Mouse (Mus musculus) kidney, postnatal 0 days (tissue): ENCODE data around the gene Supt6. TPM values are rescaled to one million over a fixed set of nuclear protein-coding genes. Genes with fewer than 3 reads are reported as not detected.

Experiments
- ATAC-seq: fragments of 200-750 bp; cut with Nextera tagmentation; replicated peaks from 2 replicates; pipeline ENCODE4 v1.8.0; 2017; ENCODE audit warnings: low read depth, moderate number of reproducible peaks, moderate TSS enrichment, moderate library complexity; ENCODE audit not compliant: low FRiP score
- DNase-seq: peaks from one replicate; pipeline ENCODE4 v3.0.0-alpha.2; 2016; ENCODE audit warnings: low spot score
- H3K27ac ChIP-seq: fragments of 300-500 bp; sonication (generic); 2 replicates; pipeline ENCODE4 v1.5.1; 2014; ENCODE audit warnings: mild to moderate bottlenecking
- H3K27me3 ChIP-seq: fragments of 300-500 bp; sonication (generic); 2 replicates; pipeline ENCODE4 v1.6.1; 2014; ENCODE audit warnings: low read length, mixed read lengths; ENCODE audit not compliant: insufficient read depth
- H3K36me3 ChIP-seq: fragments of 300-500 bp; sonication (generic); 2 replicates; pipeline ENCODE4 v1.6.1; 2014; ENCODE audit warnings: low read length, mixed read lengths; ENCODE audit not compliant: insufficient read depth
- H3K4me1 ChIP-seq: fragments of 300-500 bp; sonication (generic); replicated peaks from 2 replicates; pipeline ENCODE4 v1.6.1; 2014; ENCODE audit warnings: antibody characterized with exemption, low read length, mixed read lengths; ENCODE audit not compliant: insufficient read depth
- H3K4me2 ChIP-seq: fragments of 300-500 bp; sonication (generic); 2 replicates; pipeline ENCODE4 v1.6.1; 2014; ENCODE audit warnings: mild to moderate bottlenecking, low read length, moderate library complexity, mixed read lengths
- H3K4me3 ChIP-seq: fragments of 300-500 bp; sonication (generic); replicated peaks from 2 replicates; pipeline ENCODE4 v1.5.1; 2014; ENCODE audit warnings: low read depth, low read length
- H3K9ac ChIP-seq: fragments of 300-500 bp; sonication (generic); 2 replicates; pipeline ENCODE4 v1.6.1; 2014; ENCODE audit warnings: low read depth, low read length
- H3K9me3 ChIP-seq: fragments of 300-500 bp; sonication (generic); replicated peaks from 2 replicates; pipeline ENCODE4 v1.6.1; 2016; ENCODE audit warnings: low read length, inconsistent platforms, mixed read lengths
- CTCF ChIP-seq: IDR thresholded peaks from 2 replicates; pipeline ENCODE4 v1.5.1; 2016; ENCODE audit warnings: antibody characterized with exemption, low read depth, mild to moderate bottlenecking, moderate library complexity
- WGBS: fragments of 180-500 bp; shearing (Covaris S2); extraction: QIAGEN DNeasy Blood & Tissue Kit; methylation state at CpG from one replicate; pipeline ENCODE4 v1.1.7; 2014; 5-methylcytosine and 5-hydroxymethylcytosine counted together
- polyA plus RNA-seq: library from polyadenylated mRNA; unstranded; fragments of >200 nt; fragmentation: Nextera tagmentation; extraction: Ambion mirVana; gene quantifications from 2 replicates; pipeline ENCODE4 v1.2.1, GENCODE M21; 2015

Supt6 gene
- 14.4 and 16.8 TPM in 2 replicates for polyA plus RNA-seq

DNA sequence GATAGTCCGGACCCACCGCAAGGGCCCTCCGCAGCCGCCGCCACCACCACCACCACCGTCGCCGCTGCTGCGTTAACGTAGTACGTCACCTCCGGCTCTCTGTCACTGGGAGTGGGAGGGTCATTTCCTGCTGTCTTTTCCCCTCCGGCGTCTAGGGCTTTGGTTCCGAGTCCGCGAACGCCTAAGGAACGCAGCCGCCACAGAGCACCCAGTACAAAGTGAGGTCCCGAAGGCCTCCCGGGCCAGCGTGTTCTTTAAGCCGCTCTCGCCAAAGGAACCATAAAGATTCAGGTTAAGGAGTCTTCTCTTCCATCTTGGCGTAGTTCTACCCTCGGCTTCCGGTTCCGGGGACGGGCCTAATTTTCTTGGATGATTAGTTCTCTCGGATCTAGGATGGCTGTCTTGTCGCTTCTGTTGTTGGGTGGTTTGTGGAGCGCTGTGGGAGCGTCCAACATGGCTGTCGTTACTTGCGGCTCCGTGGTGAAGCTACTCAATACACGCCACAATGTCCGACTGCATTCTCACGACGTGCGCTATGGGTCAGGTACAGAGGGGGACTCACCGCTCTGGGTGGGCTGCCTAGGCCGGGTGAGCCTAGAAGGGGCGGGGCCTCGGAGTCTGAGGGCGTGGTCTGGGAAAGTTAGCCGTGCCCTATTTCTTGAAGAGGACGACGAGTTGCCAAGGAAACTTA, at the start of gene Supt6, which contains the start of gene Sdf2:
TSS of gene Supt6 (minus strand) at position 361 of the 691 bp plus-strand sequence.
TSS of gene Sdf2 (plus strand) at position 120 of the 691 bp plus-strand sequence.
- peak; percentile 93 for ATAC-seq

GRCm38 (mm10) chr11:78294585-78294984, 48.8 kb upstream of the Supt6 start:
- no peak overlapping the region for H3K27ac ChIP-seq
- H3K36me3 ChIP-seq: peaks cover 15% of the 10 kb centered on the region
- H3K4me2 ChIP-seq: no peak overlapping the region
- H3K27me3 ChIP-seq: no peaks in the 10 kb centered on the region
- DNase-seq (no peak), ATAC-seq (no peak)
- H3K4me3 ChIP-seq: no peak overlapping the region
- WGBS: 97% methylated on average over 6 of the region's 6 CpGs
- no peaks in the 10 kb centered on the region for H3K4me1 ChIP-seq
- no peak overlapping the region for H3K9ac ChIP-seq
- no peaks in the 10 kb centered on the region for H3K9me3 ChIP-seq
- no peak for TF ChIP-seq CTCF

More for the DNA sequence above, at the start of gene Supt6, which contains the start of gene Sdf2:
- H3K4me3 ChIP-seq: peak within 1 kb of the TSS; percentile 79
- no peaks in the 10 kb centered on the region for H3K9me3 ChIP-seq
- WGBS: under 1% methylated on average over 50 of the region's 50 CpGs
- H3K4me1 ChIP-seq: peaks cover 7% of the 10 kb centered on the region
- H3K9ac ChIP-seq: peak within 1 kb of the TSS; percentile 91
- H3K4me2 ChIP-seq: peak within 1 kb of the TSS; percentile 70
- peaks cover 7% of the 10 kb centered on the region for H3K36me3 ChIP-seq
- H3K27me3 ChIP-seq: no peaks in the 10 kb centered on the region
- H3K27ac ChIP-seq: peak within 1 kb of the TSS; percentile 97
- no peak for TF ChIP-seq CTCF
- peak; percentile 96 for DNase-seq

DNA sequence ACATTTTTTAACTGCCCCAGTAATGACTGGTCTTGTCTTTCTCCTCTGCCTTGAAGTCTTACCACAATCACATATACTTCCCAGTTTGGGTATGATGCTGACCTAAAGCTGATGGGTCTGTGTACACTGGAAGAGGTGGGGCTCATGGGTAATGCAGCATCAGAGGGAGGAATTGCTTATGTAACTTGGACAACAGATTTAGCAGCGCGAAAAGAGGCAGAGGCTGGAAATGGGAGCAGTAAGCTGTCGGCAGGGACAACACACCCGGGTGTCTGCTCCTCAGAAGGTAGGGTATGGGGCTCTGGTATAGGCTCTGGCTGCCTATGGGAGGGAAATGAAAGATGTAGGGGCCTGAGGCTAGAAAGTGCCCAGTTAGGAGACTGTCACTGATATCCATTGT, 44.9 kb upstream of the Supt6 start, which contains the start of gene BC030499:
TSS of gene BC030499 (plus strand) at position 188 of the 400 bp plus-strand sequence.
- no peaks in the 10 kb centered on the region for H3K4me1 ChIP-seq
- H3K27ac ChIP-seq: no peak within 1 kb of the TSS
- peaks cover 49% of the 10 kb centered on the region for H3K36me3 ChIP-seq
- H3K4me3 ChIP-seq: no peak within 1 kb of the TSS
- DNase-seq (no peak), ATAC-seq (no peak)
- H3K4me2 ChIP-seq: no peak within 1 kb of the TSS
- no peak within 1 kb of the TSS for H3K9ac ChIP-seq
- no peaks in the 10 kb centered on the region for H3K9me3 ChIP-seq
- H3K27me3 ChIP-seq: no peaks in the 10 kb centered on the region
- WGBS: 94% methylated on average over 4 of the region's 4 CpGs
- no peak for TF ChIP-seq CTCF

GRCm38 (mm10) chr11:78289146-78289763, 43.5 kb upstream of the Supt6 start:
- Histone ChIP-seq H3K36me3 (peaks cover 61% of the 10 kb centered on the region), H3K4me3 (no peak overlapping the region), H3K9me3 (no peaks in the 10 kb centered on the region), H3K4me1 (no peaks in the 10 kb centered on the region), H3K9ac (no peak overlapping the region), H3K4me2 (no peak overlapping the region), H3K27ac (no peak overlapping the region), H3K27me3 (no peaks in the 10 kb centered on the region)
- no peak for ATAC-seq
- WGBS: 91% methylated on average over 7 of the region's 7 CpGs
- no peak for DNase-seq
- TF ChIP-seq CTCF: no peak

GRCm38 (mm10) chr11:78279586-78279985, 33.8 kb upstream of the Supt6 start:
- Histone ChIP-seq H3K4me3 (no peak overlapping the region), H3K9ac (no peak overlapping the region), H3K4me1 (no peaks in the 10 kb centered on the region), H3K27me3 (no peaks in the 10 kb centered on the region), H3K27ac (no peak overlapping the region), H3K9me3 (no peaks in the 10 kb centered on the region), H3K36me3 (peaks cover 80% of the 10 kb centered on the region), H3K4me2 (no peak overlapping the region)
- WGBS: 89% methylated on average over 4 of the region's 4 CpGs
- ATAC-seq (no peak), DNase-seq (no peak)
- no peak for TF ChIP-seq CTCF

- no peaks in the 10 kb centered on the region for H3K9me3 ChIP-seq
- WGBS: 81% methylated on average over 7 of the region's 7 CpGs
Observed at GRCm38 (mm10) chr11:78278853-78279252, 33.1 kb upstream of the Supt6 start.

More at GRCm38 (mm10) chr11:78278853-78279252, 33.1 kb upstream of the Supt6 start:
- Histone ChIP-seq H3K27ac (no peak overlapping the region), H3K9ac (no peak overlapping the region), H3K36me3 (peaks cover 82% of the 10 kb centered on the region), H3K4me3 (no peak overlapping the region), H3K27me3 (no peaks in the 10 kb centered on the region), H3K4me2 (no peak overlapping the region), H3K4me1 (no peaks in the 10 kb centered on the region)
- ATAC-seq: no peak
- DNase-seq: no peak
- TF ChIP-seq CTCF: no peak
